Mouse (Mus musculus): Measurements from ENCODE around the gene Dera.

Dera gene

DNA sequence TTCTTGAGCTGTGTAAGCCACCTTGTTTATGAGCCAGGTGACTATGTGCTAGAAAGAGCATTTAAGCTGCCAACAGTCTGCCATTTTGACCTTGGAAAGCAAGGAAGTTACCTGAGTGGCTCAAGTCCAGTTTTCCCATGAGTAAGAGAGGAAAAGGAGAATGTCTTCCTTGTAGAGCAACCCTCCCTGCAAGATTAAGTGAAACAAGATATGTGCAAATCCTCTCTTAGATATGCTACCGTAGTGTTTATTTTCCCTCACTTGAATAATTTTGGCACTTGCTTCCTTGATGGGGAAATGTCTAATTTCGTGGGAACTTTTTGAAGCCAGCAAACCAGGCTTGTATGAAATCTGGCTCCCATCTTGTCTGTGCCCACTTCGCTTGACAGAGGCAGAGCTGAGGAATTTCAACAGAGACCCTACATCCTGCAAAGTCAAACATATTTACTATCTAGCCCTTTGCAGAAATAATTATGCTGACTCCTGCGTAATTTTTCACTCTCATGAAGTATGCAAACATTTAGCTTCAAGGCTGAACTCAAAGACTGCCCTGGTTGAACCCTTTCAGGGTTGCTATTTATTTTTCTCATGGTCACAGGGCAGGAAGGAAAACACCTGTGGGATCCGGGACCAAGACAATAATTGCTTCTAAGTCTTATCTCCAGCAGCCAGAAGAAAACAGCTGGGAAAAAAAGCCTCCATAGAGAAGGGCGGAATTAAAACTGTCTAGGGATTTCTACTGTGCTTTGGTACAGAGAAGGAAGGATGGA, 132.0 kb downstream of the Dera start:
- DNase-seq (ENCODE audit: low read depth): no peak

DNA sequence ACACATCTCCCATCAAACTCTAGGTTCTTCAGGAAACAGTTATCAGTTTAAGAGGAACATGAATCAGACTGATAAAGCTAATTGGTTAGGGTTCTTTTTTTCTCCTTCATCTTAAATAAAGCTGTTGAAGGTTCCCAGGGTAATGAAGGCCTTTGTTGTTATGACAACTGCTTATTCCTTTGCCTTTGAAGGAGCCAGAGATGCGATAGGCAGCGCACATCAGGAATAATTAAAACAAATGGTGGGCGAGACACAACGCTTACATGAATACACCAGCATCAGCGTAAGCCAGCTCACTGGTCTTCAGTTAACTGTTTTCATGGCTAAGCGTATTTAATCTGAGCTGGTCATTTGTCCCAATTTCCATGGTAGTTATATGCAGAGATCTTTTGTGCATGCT, 132.9 kb downstream of the Dera start:
- DNase-seq (ENCODE audit: low read depth): no peak

DNA sequence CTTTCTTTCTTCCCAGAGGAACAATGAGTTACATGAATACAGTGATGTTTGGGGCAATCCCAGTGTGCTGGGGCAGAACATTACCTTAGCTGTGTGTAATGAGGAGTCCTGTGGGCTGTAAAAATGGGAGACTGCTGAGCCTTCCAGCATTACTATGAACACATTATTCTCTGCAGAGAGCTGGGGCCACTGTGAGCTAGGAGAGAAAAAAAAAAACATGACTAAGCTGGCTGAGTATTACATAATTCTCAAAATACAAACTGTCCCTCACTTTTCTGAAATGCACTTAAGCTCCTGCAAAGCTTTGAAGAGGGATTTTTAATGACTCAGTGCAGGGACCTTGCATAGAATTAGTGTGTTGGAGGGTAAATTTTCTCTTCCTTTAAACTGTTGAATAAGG, 143.3 kb downstream of the Dera start:
- DNase-seq (ENCODE audit: low read depth): no peak

DNA sequence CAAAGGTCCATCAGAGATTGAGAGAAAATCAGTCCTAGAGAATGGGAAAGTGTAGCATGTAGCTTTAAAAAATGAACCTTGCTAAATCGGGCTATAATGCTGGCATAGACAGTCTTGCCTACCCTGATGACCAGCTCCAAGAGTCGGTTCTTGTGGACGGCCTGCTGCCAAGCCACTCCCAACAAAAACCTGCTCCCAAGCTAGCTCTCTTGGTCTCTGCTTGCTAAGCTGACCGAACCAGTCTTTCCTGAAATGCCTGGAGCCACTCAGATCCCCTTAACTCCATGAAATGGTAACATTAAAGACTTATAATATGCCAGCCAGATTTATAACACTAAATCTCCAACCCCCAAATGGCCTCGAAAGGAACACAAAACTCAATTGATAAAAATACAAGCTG, 146.9 kb downstream of the Dera start:
- DNase-seq (ENCODE audit: low read depth): no peak

Data from NIH3T3 (cell line).